Mouse (Mus musculus): Measurements from ENCODE around the gene Phxr2.

The Phxr2 gene

DNA sequence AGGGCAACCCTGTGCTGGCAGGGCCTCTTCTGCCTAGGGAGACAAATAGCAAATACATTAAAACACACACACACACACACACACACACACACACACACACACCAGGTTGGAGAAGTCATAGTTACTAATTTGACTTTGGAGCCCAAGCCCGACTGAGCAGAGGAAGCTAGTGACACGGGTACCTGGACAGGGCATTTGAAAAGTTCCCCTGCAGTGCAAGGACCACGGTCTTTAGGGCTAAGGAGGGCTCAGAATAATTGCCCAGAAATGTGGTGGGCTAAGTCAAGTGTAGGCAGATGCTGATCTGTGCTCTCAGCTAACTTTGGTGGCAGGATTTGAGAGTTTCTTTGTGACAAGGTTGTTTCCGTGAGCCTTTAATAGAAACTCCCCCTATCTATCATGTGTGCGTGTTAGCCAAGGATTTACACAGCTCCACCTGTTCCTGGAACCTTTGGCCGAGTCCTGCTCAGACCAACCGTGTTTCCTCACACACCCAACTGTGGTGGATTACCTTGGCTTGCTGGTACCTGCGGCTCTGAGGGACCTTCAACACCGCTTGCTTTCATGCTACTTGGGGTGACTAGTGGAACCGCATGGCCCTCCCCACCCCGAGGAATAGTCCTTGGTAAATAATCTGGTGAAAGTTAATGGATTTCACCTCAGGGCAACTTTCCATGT lies 6.6 kb upstream of the Phxr2 start:
- no peak for DNase-seq (ENCODE audit: low read depth)

DNA sequence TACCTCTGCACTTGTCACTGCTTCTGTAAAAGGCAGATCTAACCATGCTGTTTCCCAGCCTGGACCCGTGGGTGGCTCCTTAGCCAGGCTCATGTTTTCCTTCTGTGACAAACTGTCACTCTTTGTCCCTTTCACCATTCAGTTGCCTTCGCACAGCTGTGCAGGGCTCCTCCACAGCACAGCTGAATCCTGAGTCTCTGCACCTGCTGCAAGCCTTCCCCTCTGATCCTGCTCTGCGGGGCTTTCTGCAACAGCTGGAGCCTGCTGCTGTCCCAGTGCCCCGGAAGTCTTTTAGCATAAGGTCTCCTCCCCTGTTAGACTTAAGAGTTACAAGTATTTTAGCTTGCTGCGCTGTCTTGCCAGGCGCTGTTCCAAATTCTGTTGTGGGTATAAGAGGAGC lies 6.1 kb upstream of the Phxr2 start:
- DNase-seq (ENCODE audit: low read depth), result no peak

DNA sequence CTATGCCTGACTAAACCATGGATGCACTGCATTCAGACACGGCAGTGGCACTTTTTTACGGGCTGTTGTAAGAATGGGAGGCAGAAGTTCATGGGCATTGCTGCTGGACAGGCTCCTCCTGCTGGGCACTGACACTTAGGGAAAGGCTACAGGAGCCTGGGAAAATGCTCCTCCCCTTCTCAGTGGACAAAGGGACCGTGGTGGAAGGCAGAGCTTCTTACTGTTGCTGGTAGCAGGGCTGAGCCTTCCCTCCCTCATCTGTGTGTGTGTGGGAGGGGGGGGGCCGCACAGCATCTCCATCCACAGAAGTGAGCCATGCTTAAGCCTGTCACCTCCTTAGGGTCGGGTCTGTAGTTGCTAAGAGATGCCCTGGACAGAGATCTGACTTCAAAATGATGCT lies 5.2 kb upstream of the Phxr2 start:
- no peak for DNase-seq (ENCODE audit: low read depth)

DNA sequence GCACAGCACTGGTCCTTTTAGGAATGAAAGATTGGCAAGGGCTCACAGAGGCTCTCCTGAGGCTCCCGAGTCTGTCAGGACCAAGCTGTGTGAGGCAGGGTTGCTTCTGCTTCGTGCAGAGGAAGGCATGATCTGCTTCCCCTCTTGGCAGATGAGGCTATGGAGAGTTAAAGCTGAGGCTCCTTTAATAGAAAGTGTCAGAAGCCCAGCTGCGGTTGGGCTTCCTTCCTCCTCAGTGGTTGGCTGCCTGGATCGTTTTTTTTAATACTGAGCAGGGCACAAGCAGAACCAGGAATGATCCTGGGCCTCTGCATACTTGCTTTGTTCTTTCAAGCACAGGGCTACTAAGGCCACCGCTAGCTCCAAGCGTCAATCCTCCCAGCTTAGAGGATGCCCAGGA lies 4.5 kb upstream of the Phxr2 start:
- DNase-seq (ENCODE audit: low read depth), result no peak

DNA sequence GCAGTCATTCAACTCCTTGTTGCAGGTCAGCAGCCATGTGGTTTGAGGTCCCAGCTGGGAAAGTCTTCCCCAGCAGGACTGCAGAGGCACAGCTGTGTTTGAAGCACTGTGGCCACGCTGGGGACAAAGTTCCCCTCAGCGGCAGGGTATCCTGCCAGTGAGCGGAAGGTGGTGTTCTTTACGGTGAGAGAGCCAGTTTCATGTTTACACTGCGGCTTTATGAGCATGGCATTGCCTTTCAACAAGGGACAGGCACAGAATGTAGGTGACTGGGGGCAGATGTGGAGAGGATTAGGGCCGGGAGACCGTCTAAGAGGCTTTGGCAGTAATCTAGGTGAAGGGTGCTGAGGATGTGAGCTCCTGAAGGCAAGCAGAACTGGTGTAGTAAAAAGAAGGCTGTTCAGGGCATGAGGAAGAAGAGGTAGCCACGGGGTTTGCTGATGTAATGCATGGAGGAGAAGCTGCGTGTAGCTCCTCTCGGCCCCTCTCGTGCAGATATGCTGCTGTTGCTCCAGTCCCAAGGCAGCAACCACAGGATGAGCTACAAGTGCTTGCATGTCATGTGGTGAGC lies 1.7 kb upstream of the Phxr2 start:
- DNase-seq (ENCODE audit: low read depth), result no peak

DNA sequence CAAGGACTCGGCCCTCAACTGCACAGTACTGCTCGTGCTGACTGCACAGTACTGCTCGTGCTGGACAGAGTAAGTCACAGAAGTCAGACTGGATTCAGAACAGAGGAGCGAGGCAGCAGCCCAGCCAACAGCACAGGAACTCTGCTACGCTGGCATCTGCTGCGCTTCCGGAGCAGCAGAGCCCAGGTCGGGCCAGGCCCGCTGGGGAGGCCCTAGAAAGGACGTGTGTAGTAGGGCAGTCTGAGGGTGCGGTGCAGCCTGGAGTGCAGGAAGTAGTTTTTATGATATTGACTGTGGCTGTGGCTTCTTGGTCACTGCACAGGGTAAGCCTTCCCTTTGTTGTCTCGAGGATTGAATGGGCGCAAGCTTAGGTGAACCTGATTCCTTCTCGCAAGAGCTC lies 829 bp upstream of the Phxr2 start:
- no peak for DNase-seq (ENCODE audit: low read depth)

DNA sequence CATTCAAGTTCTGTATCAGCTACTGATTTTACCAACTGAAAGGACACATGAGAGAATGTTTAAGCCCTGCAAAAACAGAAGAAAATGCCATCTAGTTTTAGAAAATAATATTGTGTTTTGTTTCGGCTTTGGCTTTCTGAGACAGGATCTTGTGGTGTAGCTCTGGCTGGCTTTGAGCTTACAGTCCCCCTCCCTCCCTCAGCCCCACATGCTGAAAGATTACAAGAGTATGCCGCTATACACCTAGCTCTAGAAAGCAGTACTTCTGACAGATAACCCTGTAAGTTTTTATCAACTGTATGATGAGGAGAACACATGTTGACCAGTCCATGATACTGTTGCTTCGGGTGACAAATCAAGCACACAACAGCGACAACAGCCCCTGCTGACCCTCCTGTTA lies 6.7 kb downstream of the Phxr2 start:
- no peak for DNase-seq (ENCODE audit: low read depth)

DNA sequence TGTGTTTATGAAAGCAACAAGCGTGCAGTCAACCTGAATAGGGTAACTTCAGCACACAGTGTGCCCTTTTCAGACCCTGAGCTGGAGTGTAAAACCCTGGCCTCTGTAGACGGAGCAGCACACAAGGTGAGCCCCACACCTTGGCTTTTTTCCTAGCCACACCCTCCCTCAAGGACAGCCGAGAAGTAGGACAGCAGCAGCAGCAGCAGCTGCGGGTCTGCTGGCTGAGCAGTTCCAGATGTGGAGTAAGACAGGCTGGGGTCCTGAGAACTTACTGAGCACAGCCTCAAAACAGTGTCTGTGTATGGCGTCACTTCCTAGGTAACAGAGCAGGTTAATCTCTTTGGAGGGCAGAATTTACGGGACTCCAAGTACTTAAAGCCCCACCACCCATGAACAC lies 7.4 kb downstream of the Phxr2 start:
- DNase-seq (ENCODE audit: low read depth), result no peak

DNA sequence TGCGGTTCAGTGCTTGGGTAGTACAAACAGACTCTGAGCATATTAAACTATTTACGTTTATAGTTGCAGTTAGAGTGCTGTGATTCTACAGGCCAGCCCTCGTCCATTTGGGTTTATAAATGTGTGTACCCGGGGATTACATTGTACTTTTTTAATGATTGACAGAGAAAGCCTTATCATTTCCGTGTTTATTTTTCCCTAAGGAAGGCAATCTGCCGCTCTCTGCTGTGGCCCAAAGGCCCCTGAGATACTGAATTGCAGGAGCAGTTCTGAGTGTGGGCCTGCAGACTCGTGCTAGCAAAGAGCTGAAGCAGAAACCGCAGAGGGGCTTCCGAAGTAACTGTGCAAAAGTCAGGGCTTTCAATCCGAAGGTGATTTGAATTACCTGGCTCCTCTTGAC lies 8.2 kb downstream of the Phxr2 start:
- no peak for DNase-seq (ENCODE audit: low read depth)

DNA sequence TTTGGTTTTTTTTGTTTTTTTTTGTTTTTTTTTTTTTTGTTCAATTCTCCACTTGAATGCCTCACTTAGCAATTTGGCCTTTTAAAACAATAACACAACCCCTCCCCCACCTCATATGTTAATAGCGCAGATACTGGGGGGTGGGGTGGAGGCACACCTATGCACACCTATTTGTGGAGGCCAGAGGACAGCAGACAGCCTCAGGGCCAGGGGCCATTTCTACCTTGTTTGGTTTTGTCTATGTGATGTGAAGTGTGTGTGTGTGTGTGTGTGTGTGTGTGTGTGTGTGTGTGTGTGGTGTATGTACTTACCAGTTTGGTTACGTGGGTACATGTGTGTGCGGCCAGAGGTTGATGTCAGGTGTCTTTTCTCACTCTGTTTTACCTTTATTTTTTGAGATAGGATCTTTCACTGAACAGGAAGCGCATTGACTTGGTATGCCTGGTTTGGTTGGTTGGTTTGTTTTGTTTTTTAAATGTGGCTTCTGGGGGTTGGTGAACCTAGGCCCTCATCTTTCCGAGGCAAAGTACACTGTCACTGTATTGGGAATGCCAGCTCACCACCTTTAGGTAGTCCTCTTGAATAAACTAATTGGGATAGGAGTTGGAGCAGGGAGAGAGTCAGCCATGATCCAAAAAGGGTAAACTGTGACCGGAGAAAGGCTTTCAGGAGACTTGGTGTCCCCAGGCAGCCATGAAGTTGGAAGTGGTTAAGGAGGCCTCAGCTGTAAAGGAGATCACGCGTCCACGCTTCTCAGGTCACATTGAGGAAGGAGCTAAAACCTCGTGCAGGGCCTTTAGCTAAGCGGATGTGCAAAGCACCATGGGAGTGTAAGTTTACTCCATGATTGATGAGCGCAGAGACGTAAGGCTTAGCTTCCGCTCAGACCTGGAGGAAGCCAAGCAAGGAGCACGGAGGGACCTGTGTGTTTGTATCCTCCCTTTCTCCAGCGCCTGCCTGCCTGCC lies 9.2 kb downstream of the Phxr2 start:
- no peak for DNase-seq (ENCODE audit: low read depth)

DNA sequence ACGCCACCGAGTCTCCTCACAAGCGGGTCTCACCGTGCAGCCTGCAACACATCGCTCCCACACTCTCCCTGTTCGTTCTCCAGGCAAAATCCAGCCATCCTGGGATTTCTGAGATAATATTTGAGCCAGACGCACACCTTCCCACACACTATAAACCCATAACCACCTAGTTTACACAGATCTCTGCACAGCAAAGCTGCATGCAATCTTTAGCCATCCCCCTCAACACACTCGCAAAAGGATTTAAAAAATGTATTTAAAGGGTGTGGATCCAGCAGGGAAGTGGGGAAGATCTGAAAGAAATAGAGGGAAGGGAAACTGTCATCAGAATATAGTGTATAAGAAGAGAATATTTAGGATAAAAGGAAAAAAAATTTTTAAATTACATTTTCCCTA lies 9.9 kb downstream of the Phxr2 start:
- DNase-seq (ENCODE audit: low read depth), result no peak

DNA sequence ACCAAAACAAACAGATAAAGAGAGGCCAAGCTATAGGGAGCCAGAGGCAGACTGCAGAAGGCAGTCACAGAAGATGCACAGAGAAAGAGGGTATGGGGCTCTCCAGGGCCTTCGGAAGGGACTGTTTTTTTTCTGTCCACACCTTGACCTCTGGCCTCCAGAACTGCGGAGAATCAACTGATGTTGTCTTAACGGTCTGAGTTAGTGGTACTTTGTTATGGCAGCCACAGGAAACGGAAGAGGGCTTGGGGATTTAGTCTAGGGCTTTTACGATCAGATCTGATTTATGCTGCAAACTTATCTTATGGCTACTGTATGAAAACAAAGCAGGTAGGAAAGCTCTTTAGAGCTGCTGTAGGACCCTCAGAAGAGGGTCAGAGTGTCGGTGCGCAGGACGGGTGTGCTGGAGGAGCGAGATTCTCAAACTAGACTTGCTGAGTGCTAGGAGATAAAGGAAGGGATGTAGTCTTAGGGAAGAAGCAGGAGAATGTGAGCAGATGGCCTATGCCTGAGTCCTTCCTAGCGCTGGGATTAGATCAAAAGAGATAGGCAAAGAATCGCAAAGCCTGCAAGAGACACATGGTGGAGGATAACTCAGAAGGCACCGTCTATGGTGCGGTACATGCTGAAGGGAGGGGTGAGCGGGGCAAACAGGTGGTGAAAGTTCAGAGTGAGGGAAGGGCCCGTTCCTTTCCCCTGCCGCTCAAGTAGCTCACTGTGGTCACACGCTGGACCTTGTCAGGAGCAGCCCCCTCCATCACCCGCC lies 10.5 kb downstream of the Phxr2 start:
- DNase-seq (ENCODE audit: low read depth), result no peak

DNA sequence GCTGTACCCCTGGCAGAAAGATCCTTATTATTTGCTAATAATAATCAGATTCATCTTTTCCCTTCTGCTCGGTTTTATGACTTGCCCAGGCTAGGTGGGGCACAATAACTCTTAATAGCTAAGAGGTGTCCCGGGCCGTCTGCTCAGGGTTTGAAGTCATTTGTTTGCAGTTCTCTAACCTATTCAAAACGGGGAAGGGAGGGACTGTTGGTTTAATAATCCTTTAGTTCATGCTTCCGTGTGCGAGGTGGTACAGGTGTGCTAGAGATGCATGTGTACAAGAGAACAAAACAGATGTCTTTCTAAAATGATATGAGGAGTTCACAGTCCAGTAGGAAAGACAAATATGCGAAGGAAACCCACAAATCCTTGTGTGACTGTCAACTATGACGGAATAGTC lies 11.8 kb downstream of the Phxr2 start:
- no peak for DNase-seq (ENCODE audit: low read depth)

DNA sequence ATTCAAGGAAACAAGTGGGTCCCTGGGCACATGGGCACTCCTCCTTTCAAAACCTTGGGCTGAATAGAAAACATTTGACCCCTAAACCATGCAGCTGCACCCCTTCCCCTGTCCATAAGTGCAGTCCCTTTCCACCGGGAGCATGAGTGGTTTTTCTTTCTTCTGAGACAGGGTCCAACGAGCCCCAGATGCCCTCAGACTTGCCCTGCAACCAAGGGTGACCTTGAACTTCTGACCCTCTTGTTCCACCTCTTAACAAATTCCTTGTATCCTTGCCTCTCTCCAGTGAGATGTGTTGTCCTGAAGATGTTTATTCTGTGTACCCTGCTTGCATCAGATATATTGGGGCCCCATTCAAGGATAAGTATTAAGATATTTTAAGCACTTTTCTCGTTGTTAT lies 12.6 kb downstream of the Phxr2 start:
- no peak for DNase-seq (ENCODE audit: low read depth)

DNA sequence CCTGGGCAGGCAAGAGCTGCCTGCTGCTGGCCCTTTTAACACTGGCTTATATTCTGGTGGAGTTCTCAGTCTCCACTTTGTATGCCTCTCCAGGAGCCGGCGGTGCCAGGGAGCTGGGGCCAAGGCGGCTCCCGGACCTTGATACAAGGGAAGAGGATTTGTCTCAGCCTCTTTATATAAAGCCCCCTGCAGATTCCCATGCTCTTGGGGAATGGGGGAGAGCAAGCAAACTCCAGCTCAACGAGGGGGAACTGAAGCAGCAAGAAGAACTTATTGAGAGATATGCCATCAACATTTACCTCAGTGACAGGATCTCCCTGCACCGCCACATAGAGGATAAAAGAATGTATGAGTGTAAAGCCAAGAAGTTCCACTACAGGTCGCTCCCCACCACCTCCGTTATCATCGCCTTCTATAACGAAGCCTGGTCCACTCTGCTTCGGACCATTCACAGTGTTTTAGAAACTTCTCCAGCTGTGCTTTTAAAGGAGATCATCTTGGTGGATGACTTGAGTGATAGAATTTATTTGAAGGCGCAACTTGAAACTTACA lies 17.6 kb downstream of the Phxr2 start:
- no peak for DNase-seq (ENCODE audit: low read depth)

DNA sequence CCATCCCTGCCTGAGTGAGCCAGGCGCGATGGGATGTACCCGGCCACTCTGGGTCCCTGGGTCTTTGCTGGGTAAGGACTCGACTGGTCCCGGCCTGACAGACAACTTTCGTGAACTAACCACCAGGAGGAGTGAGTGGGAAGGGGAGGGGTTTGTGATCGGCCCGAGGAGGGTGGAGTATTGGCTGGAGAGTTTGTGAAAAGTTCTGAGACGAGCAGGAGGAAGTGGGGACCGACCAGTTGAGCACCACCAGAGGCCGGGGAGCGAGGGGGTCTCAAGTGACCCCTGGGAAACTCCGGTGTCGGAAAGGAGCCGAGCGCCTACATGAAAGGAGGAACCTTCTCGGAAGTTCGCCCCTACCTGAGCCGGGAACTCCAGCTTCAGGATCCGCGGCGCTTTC lies 18.2 kb downstream of the Phxr2 start, which contains the start of gene Galnt4:
Gene Galnt4, plus strand, starts transcription at position 196 of the 400 bp plus-strand sequence.
- peak; percentile 79 for DNase-seq (ENCODE audit: low read depth)

DNA sequence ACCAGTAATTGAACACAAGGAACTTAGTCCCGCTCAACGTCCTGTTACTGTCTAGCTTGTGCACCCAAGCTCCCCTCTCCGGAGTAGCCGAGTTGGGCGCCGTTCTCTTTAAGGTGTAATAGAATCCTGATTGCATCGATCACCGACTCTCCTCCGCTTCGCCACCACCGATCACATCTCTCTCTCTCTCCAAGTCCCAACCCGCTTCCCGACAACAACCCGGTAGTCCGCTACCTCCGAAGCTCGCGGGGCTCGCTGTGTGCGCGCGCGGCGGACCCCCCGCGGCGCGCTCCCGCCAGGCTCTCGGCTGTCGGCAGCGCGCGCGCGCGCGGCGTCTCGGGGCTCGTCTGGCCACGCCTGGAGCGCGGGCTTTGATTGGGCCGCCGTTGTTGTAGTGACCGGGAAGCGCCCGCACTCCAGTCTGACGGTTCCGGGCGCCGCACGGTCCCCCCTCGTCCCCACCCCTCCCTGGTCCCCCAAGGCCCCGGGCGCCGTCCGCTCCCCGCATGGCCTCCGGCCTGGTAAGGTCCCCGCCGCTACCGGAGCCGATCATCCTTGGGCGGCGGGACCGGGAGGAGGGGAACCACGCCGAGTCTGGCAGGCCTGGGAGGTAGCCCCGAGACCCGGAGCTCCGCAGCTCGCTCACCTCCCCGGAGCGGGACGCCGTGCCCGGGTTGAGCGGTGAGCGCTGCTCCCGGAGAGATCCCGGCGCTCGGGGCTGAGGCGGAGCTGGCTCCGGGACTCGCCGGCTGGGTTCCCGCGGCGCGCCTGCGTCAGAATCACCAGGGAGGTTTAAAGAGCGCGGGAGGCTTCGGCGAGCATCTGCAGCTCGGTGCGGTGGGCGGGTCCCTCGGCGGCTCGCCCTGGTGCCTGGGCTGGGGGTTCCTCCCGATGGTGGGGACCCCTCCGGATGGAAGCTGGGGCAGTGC lies 19.2 kb downstream of the Phxr2 start, which contains the start of gene Poc1b:
Gene Poc1b, plus strand, starts transcription at position 334 of the 929 bp plus-strand sequence.
- peak; percentile 75 for DNase-seq (ENCODE audit: low read depth)

DNA sequence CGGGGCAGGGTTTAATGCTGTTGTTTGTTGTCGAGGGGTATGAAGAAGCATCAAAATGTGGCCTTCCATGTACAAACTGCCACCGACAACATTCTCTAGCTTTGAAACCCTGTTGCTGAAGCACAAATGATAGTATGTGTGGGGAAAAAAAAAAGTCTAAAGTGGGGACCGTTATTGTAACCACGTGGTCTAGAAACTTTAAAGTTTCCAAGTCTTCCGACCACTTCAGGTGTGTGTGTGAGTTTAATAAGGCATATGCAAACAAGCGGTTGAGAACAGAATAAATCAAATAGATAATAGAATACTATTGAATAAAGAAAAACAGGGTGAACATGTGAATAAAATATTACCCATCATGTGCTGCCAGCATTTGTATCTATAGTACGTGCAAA lies 19.8 kb downstream of the Phxr2 start:
- DNase-seq (ENCODE audit: low read depth), result no peak

DNA sequence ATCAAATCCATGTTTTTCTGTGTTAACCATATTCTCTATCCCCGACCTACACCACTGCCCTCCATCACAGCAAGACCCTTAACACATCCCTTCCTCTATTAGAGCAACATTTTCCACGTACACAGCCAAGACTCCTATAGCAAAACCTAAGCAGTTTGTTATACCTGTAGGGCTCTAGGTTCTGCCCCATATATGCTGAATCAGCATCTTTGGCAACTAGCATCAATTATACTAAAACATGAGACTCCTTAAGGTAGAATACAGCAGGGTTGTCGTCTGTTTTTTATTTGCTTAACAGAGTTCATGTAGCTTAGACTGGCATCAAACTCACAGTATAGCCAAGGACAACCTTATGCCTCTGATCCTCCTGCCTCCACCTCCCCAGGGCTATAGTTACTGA lies 20.6 kb downstream of the Phxr2 start:
- no peak for DNase-seq (ENCODE audit: low read depth)

DNA sequence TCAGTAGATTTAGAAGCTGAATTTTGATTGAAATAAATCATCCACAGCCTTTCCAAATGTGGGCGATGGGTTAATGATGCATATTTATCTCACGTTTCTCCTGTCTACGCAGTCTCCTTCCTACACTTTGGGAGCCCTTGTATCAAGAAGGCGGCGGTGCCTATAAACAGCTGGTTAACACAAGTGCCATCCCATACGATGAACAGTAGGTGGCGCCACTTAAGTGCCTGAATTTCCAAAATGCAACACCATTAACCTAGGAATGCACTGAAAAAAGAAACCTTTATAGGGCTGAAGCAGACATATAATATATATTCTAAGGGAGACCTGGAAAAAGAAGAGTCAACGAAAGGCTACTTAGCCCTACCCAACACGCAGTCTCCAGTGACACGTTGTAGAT lies 28.8 kb downstream of the Phxr2 start:
- DNase-seq (ENCODE audit: low read depth), result no peak

DNA sequence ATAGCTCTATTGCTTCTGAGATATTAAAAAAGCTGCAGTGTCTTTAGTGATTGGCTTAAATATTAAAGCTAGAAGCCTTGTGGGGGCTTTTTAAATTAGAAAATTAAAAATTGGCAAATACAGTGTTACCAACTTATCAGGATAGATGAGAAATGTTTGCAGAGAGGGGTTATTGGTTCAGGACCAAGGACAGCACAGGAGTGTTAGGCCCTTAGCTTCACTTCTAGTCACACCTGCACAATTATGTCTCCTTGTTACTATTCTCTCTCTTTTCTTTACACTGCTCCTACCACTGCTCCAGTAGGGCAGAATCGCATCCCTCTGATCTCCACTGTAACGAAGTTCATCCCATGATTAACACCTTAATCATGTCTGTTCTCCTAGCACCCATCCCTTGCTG lies 31.0 kb downstream of the Phxr2 start:
- no peak for DNase-seq (ENCODE audit: low read depth)

All from c-Kit-positive CD71-positive TER-119-negative erythroid progenitor cells, embryonic 14.5 days (primary cell).